Mouse (Mus musculus) ES-E14 (cell line): ENCODE measurements at regions not wholly inside any gene's neighbourhood (a gene's known extent, or its start where the extent isn't known, plus 50 kb on each side); places are given as distances from the start of the nearest gene placed in this dataset.

Source experiments
- DNase-seq: peaks from one replicate; pipeline ENCODE4 v3.0.0-alpha.2; 2013; ENCODE audit warnings: low read depth, low spot score
- H3K27ac ChIP-seq: 2 replicates; pipeline ENCODE4 v1.5.1; 2012; ENCODE audit warnings: low read depth, mild to moderate bottlenecking, low read length, moderate library complexity, mixed read lengths; ENCODE audit not compliant: poor library complexity, insufficient read depth, severe bottlenecking
- H3K36me3 ChIP-seq: 2 replicates; pipeline ENCODE4 v1.6.1; 2012; ENCODE audit warnings: mild to moderate bottlenecking, low read length, moderate library complexity, mixed read lengths; ENCODE audit not compliant: control insufficient read depth, poor library complexity, insufficient read depth, severe bottlenecking
- H3K4me1 ChIP-seq, 2 experiments: fragments of 150-350 bp in 1 of 2; sonication (generic) in 1 of 2; 2 replicates each; pipeline ENCODE4 v1.6.1; 2012; ENCODE audit warnings: low read length in 2 of 2, mild to moderate bottlenecking in 1 of 2, mixed read lengths in 1 of 2; ENCODE audit not compliant: control insufficient read depth in 2 of 2, insufficient read depth in 2 of 2, poor library complexity in 1 of 2
- H3K4me3 ChIP-seq, 2 experiments: fragments of 150-350 bp in 1 of 2; sonication (generic) in 1 of 2; 2 replicates each; pipeline ENCODE4 v1.5.1; 2012; ENCODE audit warnings: low read length in 2 of 2, low read depth in 1 of 2, mild to moderate bottlenecking in 1 of 2, mixed read lengths in 1 of 2; ENCODE audit not compliant: insufficient read depth in 1 of 2, poor library complexity in 1 of 2, severe bottlenecking in 1 of 2
- H3K9ac ChIP-seq: 2 replicates; pipeline ENCODE4 v1.6.1; 2012; ENCODE audit warnings: low read depth, mild to moderate bottlenecking, low read length, mixed read lengths; ENCODE audit not compliant: poor library complexity, insufficient read depth, severe bottlenecking
- H3K9me3 ChIP-seq: fragments of 150-350 bp; sonication (generic); 2 replicates; pipeline ENCODE4 v1.6.1; 2012; ENCODE audit warnings: low read depth, mild to moderate bottlenecking, low read length; ENCODE audit not compliant: control insufficient read depth, insufficient read depth
- CHD2 ChIP-seq: IDR thresholded peaks from 2 replicates; pipeline ENCODE4 v1.6.1; 2014; ENCODE audit warnings: mild to moderate bottlenecking, low read depth, low read length, inconsistent platforms
- HCFC1 ChIP-seq: IDR thresholded peaks from 2 replicates; pipeline ENCODE4 v1.6.1; 2012; ENCODE audit warnings: low read length, inconsistent platforms, borderline replicate concordance; ENCODE audit not compliant: insufficient read depth
- MAFK ChIP-seq: IDR thresholded peaks from 2 replicates; pipeline ENCODE4 v1.6.1; 2014; ENCODE audit warnings: mild to moderate bottlenecking, low read depth, low read length, inconsistent platforms; ENCODE audit not compliant: insufficient read depth
- ZC3H11A ChIP-seq: IDR thresholded peaks from 2 replicates; pipeline ENCODE4 v1.6.1; 2012; ENCODE audit warnings: low read depth, mild to moderate bottlenecking, inconsistent platforms, low read length, borderline replicate concordance
- ZNF384 ChIP-seq: IDR thresholded peaks from 2 replicates; pipeline ENCODE4 v1.6.1; 2012; ENCODE audit warnings: low read depth, low read length, inconsistent platforms
- in situ Hi-C, 2 experiments: fragments of 600-800 bp; cut with MboI; formaldehyde crosslinking; loops; one replicate each; pipeline ENCODE4 v1.15.1; 2025; ENCODE audit warnings: low sequenced_read_pairs in 2 of 2, inconsistent platforms in 1 of 2; ENCODE audit not compliant: unreplicated experiment in 2 of 2

- Histone ChIP-seq H3K4me1 (no peaks in the 10 kb centered on the region), H3K36me3 (no peaks in the 10 kb centered on the region), H3K9me3 (no peaks in the 10 kb centered on the region), H3K27ac (no peak overlapping the region), H3K9ac (no peak overlapping the region), H3K4me3 (no peak overlapping the region)
- TF ChIP-seq ZC3H11A (no peak), MAFK (no peak), CHD2 (no peak), ZNF384 (no peak), HCFC1 (no peak)
- in situ Hi-C loops: no loop called here
- DNase-seq: no peak
These were observed 98.1 kb downstream of the Kdr start for GRCm38 (mm10) chr5:75880088-75880684.

GRCm38 (mm10) chr5:75878361-75878760 lies 99.9 kb downstream of the Kdr start:
- no peak for TF ChIP-seq ZC3H11A
- TF ChIP-seq CHD2: no peak
- TF ChIP-seq HCFC1: no peak
- TF ChIP-seq ZNF384: no peak
- no peak for TF ChIP-seq MAFK
- no peak for DNase-seq
- in situ Hi-C loops: loop anchor here in 1 of 2 experiments (10.0 kb wide), 1 partner anchor 236 kb away; no protein-coding TSS in a partner anchor
- Histone ChIP-seq H3K9me3 (no peaks in the 10 kb centered on the region), H3K9ac (no peak overlapping the region), H3K27ac (no peak overlapping the region), H3K4me3 (no peak overlapping the region), H3K36me3 (no peaks in the 10 kb centered on the region), H3K4me1 (no peaks in the 10 kb centered on the region)

GRCm38 (mm10) chr5:75877609-75877971 lies 100.7 kb downstream of the Kdr start:
- H3K4me3 ChIP-seq: no peak overlapping the region
- in situ Hi-C loops: loop anchor here in 1 of 2 experiments (10.0 kb wide), 1 partner anchor 237 kb away; no protein-coding TSS in a partner anchor
- H3K27ac ChIP-seq: no peak overlapping the region
- no peak for DNase-seq
- H3K36me3 ChIP-seq: no peaks in the 10 kb centered on the region
- H3K4me1 ChIP-seq: no peaks in the 10 kb centered on the region
- no peak overlapping the region for H3K9ac ChIP-seq
- H3K9me3 ChIP-seq: no peaks in the 10 kb centered on the region
- no peak for TF ChIP-seq CHD2
- TF ChIP-seq MAFK: no peak
- no peak for TF ChIP-seq HCFC1
- no peak for TF ChIP-seq ZC3H11A
- TF ChIP-seq ZNF384: no peak

DNA sequence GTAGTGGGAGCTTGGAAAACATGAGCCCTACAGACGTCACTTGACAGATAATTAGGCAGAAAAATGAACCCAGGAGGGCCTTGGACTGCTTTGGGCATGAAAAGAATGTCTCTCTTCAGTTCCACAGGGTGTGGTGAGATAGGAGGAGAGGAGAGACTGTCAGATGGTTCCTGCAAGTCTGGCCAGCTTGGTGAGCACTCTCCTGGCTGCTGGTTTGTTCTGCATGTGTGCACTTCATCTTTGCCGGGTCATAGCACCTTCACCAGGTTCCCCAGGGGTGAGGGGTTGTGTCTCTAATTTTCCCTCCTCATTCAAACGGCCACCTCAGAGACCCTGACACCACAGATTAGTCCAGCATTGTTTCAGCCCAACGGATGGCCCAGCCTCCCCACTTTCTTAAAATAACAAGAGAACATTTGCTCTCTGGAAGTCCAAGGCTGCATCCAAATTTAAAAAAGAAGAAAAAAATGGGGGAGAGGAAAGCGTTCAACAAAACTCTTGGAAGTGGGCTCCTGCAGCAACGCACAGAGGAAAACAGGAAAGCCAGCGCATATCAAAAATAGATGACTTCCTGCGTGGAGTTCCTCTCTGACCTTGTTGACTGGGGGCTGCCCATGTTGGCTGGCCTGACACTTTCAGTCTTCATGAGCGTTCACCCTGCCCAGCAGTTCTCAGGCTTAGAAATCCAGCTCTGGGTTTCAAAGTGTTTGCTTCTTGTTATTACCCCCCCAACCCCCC lies 101.2 kb downstream of the Kdr start:
- no peak overlapping the region for H3K27ac ChIP-seq

More for the DNA sequence above, 101.2 kb downstream of the Kdr start:
- Histone ChIP-seq H3K4me3 (no peak overlapping the region), H3K36me3 (no peaks in the 10 kb centered on the region), H3K9me3 (no peaks in the 10 kb centered on the region), H3K4me1 (no peaks in the 10 kb centered on the region), H3K9ac (no peak overlapping the region)
- TF ChIP-seq CHD2: no peak
- TF ChIP-seq ZNF384: no peak
- no peak for TF ChIP-seq ZC3H11A
- no peak for TF ChIP-seq MAFK
- no peak for TF ChIP-seq HCFC1
- DNase-seq: no peak
- in situ Hi-C loops: loop anchor here in 1 of 2 experiments (10.0 kb wide), 1 partner anchor 238 kb away; no protein-coding TSS in a partner anchor
